Mouse (Mus musculus): ENCODE measurements at regions not wholly inside any gene's neighbourhood (a gene's known extent, or its start where the extent isn't known, plus 50 kb on each side); places are given as distances from the start of the nearest gene placed in this dataset.

GRCm38 (mm10) chr9:116291624-116292023, 116.5 kb upstream of the Tgfbr2 start:
- no peak overlapping the region for H3K4me3 ChIP-seq
- H3K4me2 ChIP-seq: no peak overlapping the region
- 65% methylated on average over 3 of the region's 3 CpGs for WGBS
- peaks cover 12% of the 10 kb centered on the region for H3K4me1 ChIP-seq
- H3K27ac ChIP-seq: no peak overlapping the region
- no peak for ATAC-seq (ENCODE audit: borderline replicate concordance, extremely low read depth, low FRiP score, low TSS enrichment)
- H3K9me3 ChIP-seq: no peaks in the 10 kb centered on the region
- no peaks in the 10 kb centered on the region for H3K27me3 ChIP-seq
- no peak overlapping the region for H3K9ac ChIP-seq
- H3K36me3 ChIP-seq: no peaks in the 10 kb centered on the region

GRCm38 (mm10) chr9:116290896-116291295, 115.7 kb upstream of the Tgfbr2 start:
- peaks cover 12% of the 10 kb centered on the region for H3K4me1 ChIP-seq
- 80% methylated on average over 1 of the region's 1 CpGs for WGBS

GRCm38 (mm10) chr9:116285691-116286431, 110.7 kb upstream of the Tgfbr2 start:
- Histone ChIP-seq H3K36me3 (no peaks in the 10 kb centered on the region), H3K4me1 (peaks cover 5% of the 10 kb centered on the region), H3K4me2 (no peak overlapping the region), H3K27ac (peak overlapping the region; percentile 51), H3K9ac (no peak overlapping the region), H3K4me3 (no peak overlapping the region), H3K9me3 (no peaks in the 10 kb centered on the region), H3K27me3 (no peaks in the 10 kb centered on the region)
- WGBS: 50% methylated on average over 11 of the region's 11 CpGs
- ATAC-seq (ENCODE audit: borderline replicate concordance, extremely low read depth, low FRiP score, low TSS enrichment): peak; percentile 55; the same call in 1 of the 2 replicates

More at GRCm38 (mm10) chr9:116290896-116291295, 115.7 kb upstream of the Tgfbr2 start:
- no peak overlapping the region for H3K27ac ChIP-seq
- no peak overlapping the region for H3K4me2 ChIP-seq
- H3K4me3 ChIP-seq: no peak overlapping the region
- H3K27me3 ChIP-seq: no peaks in the 10 kb centered on the region
- H3K36me3 ChIP-seq: no peaks in the 10 kb centered on the region
- H3K9ac ChIP-seq: no peak overlapping the region
- no peak for ATAC-seq (ENCODE audit: borderline replicate concordance, extremely low read depth, low FRiP score, low TSS enrichment)
- H3K9me3 ChIP-seq: no peaks in the 10 kb centered on the region

DNA sequence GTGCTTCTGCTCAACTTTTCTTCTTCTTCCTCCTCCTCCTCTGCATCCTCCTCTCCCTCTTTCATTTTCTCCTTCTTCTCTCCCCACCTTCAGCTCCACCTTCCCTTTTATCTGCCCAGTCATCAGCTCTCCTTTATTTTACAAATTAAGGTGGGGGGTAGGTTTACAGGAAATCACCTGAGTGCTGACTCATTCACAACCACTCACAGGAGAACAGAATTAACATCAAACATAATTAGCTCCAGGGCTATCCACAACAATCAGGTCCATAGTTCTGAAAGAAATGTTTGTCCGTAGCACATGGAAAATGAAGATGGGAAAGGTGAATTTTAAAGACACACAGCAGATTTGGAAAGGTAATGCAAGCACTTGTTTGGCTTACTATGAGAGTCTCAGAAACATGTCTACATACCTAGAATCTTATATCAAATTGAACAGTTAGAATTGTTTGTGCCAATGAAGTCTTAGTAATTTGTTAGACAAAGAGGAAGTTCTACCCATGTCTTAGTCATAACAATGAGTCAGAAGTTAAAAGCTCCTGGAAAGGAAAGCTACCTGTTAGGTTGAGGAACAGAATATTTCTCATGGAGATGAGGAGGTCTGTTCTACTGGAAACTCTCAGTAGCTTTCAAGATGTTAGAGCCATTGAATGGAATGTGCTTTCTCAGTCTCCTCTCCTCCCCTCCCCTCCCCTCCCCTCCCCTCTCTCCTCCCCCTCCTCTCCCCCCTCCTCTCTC, 108.8 kb upstream of the Tgfbr2 start:
- ATAC-seq (ENCODE audit: borderline replicate concordance, extremely low read depth, low FRiP score, low TSS enrichment): no peak
- 81% methylated on average over 1 of the region's 1 CpGs for WGBS

GRCm38 (mm10) chr9:116281654-116282053, 106.5 kb upstream of the Tgfbr2 start:
- no peak for ATAC-seq (ENCODE audit: borderline replicate concordance, extremely low read depth, low FRiP score, low TSS enrichment)
- no peak overlapping the region for H3K9ac ChIP-seq
- H3K27me3 ChIP-seq: no peaks in the 10 kb centered on the region
- no peaks in the 10 kb centered on the region for H3K36me3 ChIP-seq
- H3K4me2 ChIP-seq: no peak overlapping the region
- no peak overlapping the region for H3K4me3 ChIP-seq
- no peak overlapping the region for H3K27ac ChIP-seq
- peaks cover 5% of the 10 kb centered on the region for H3K4me1 ChIP-seq
- H3K9me3 ChIP-seq: no peaks in the 10 kb centered on the region

More for the DNA sequence above, 108.8 kb upstream of the Tgfbr2 start:
- no peak overlapping the region for H3K27ac ChIP-seq
- H3K4me1 ChIP-seq: peaks cover 5% of the 10 kb centered on the region
- H3K27me3 ChIP-seq: no peaks in the 10 kb centered on the region
- no peak overlapping the region for H3K4me2 ChIP-seq
- no peak overlapping the region for H3K4me3 ChIP-seq
- no peaks in the 10 kb centered on the region for H3K36me3 ChIP-seq
- no peaks in the 10 kb centered on the region for H3K9me3 ChIP-seq
- no peak overlapping the region for H3K9ac ChIP-seq

- no peaks in the 10 kb centered on the region for H3K36me3 ChIP-seq
Measured at GRCm38 (mm10) chr9:116280146-116280545, 105.0 kb upstream of the Tgfbr2 start.

GRCm38 (mm10) chr9:116278862-116279261, 103.7 kb upstream of the Tgfbr2 start:
- H3K27ac ChIP-seq: no peak overlapping the region
- WGBS: 83% methylated on average over 8 of the region's 8 CpGs
- no peak overlapping the region for H3K9ac ChIP-seq
- no peak for ATAC-seq (ENCODE audit: borderline replicate concordance, extremely low read depth, low FRiP score, low TSS enrichment)
- H3K27me3 ChIP-seq: no peaks in the 10 kb centered on the region
- no peaks in the 10 kb centered on the region for H3K9me3 ChIP-seq
- no peaks in the 10 kb centered on the region for H3K36me3 ChIP-seq
- no peaks in the 10 kb centered on the region for H3K4me1 ChIP-seq
- H3K4me2 ChIP-seq: no peak overlapping the region
- H3K4me3 ChIP-seq: no peak overlapping the region

More at GRCm38 (mm10) chr9:116280146-116280545, 105.0 kb upstream of the Tgfbr2 start:
- Histone ChIP-seq H3K4me2 (no peak overlapping the region), H3K27ac (no peak overlapping the region), H3K9ac (no peak overlapping the region), H3K4me1 (no peaks in the 10 kb centered on the region), H3K9me3 (no peaks in the 10 kb centered on the region), H3K27me3 (no peaks in the 10 kb centered on the region), H3K4me3 (no peak overlapping the region)
- no peak for ATAC-seq (ENCODE audit: borderline replicate concordance, extremely low read depth, low FRiP score, low TSS enrichment)
- WGBS: 80% methylated on average over 5 of the region's 5 CpGs

DNA sequence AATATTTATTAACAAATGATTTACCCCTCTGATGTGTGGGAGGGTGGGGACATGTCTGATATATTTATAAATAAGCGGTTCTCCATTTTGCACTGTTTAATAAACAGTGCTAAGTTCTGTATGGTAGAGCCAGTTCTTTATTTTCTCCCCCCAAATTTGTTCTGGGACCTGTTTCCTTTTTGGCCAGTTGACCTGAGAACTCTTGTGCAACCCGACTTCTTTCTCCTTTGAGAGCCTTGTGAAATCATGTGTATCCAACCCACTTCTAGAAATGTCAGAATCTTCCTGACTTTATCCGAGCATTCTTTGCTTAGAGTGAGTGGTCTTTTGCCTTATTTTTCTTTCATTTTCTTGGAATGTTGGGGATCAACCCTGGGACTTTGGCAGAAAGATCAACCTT, 102.6 kb upstream of the Tgfbr2 start:
- WGBS: 59% methylated on average over 3 of the region's 3 CpGs
- Histone ChIP-seq H3K4me2 (no peak overlapping the region), H3K9ac (no peak overlapping the region), H3K9me3 (no peaks in the 10 kb centered on the region), H3K4me3 (no peak overlapping the region), H3K4me1 (0 out of 2 replicates have a peak, but pooled peaks cover 4% of the 10 kb centered on the region), H3K27me3 (no peaks in the 10 kb centered on the region), H3K36me3 (no peaks in the 10 kb centered on the region), H3K27ac (no peak overlapping the region)
- ATAC-seq (ENCODE audit: borderline replicate concordance, extremely low read depth, low FRiP score, low TSS enrichment): no peak

- H3K9me3 ChIP-seq: no peaks in the 10 kb centered on the region
- no peak overlapping the region for H3K4me2 ChIP-seq
- no peak overlapping the region for H3K9ac ChIP-seq
- no peaks in the 10 kb centered on the region for H3K27me3 ChIP-seq
- no peaks in the 10 kb centered on the region for H3K36me3 ChIP-seq
- no peak overlapping the region for H3K4me3 ChIP-seq
- 0 out of 2 replicates have a peak, but pooled peaks cover 4% of the 10 kb centered on the region for H3K4me1 ChIP-seq
- no peak for ATAC-seq (ENCODE audit: borderline replicate concordance, extremely low read depth, low FRiP score, low TSS enrichment)
- WGBS: 68% methylated on average over 2 of the region's 2 CpGs
- H3K27ac ChIP-seq: no peak overlapping the region
Measured at GRCm38 (mm10) chr9:116276141-116276540, 101.0 kb upstream of the Tgfbr2 start.

DNA sequence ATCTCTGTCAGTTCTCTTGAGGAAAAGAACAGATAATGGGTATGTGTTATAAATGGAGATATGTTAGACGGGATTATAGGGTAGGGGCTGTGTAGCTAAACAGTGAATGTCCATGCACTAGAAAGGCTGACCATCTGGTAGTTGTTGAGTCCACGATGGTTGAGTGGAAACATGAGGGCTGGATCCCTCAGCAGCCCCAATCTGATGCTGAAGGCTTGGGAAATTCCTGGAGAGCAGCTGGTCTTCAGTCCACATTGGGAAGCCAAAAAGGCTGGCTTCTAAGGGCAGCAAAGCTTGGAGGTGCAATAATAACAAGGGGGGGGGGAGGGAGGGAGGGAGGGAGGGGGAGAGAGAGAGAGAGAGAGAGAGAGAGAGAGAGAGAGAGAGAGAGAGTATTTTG, 97.3 kb upstream of the Tgfbr2 start:
- Histone ChIP-seq H3K4me3 (no peak overlapping the region), H3K4me1 (peaks cover 14% of the 10 kb centered on the region; the same call in 1 of the 2 replicates), H3K9ac (no peak overlapping the region), H3K27ac (no peak overlapping the region), H3K36me3 (no peaks in the 10 kb centered on the region), H3K4me2 (no peak overlapping the region), H3K27me3 (no peaks in the 10 kb centered on the region), H3K9me3 (no peaks in the 10 kb centered on the region)
- no peak for ATAC-seq (ENCODE audit: borderline replicate concordance, extremely low read depth, low FRiP score, low TSS enrichment)
- WGBS: 61% methylated on average over 2 of the region's 2 CpGs

GRCm38 (mm10) chr9:116270417-116270828, 95.3 kb upstream of the Tgfbr2 start:
- Histone ChIP-seq H3K36me3 (no peaks in the 10 kb centered on the region), H3K27me3 (no peaks in the 10 kb centered on the region), H3K4me1 (peaks cover 14% of the 10 kb centered on the region; the same call in 1 of the 2 replicates), H3K27ac (peak overlapping the region; percentile 61; the same call in 1 of the 2 replicates), H3K4me3 (no peak overlapping the region), H3K9me3 (no peaks in the 10 kb centered on the region), H3K4me2 (no peak overlapping the region), H3K9ac (no peak overlapping the region)
- 54% methylated on average over 6 of the region's 6 CpGs for WGBS
- ATAC-seq (ENCODE audit: borderline replicate concordance, extremely low read depth, low FRiP score, low TSS enrichment): peak; percentile 72

GRCm38 (mm10) chr9:116267411-116267810, 92.3 kb upstream of the Tgfbr2 start:
- 74% methylated on average over 4 of the region's 4 CpGs for WGBS
- H3K27ac ChIP-seq: no peak overlapping the region
- peaks cover 9% of the 10 kb centered on the region; the same call in 1 of the 2 replicates for H3K4me1 ChIP-seq
- H3K9me3 ChIP-seq: no peaks in the 10 kb centered on the region
- no peak overlapping the region for H3K4me3 ChIP-seq
- H3K36me3 ChIP-seq: no peaks in the 10 kb centered on the region
- no peak overlapping the region for H3K9ac ChIP-seq
- ATAC-seq (ENCODE audit: borderline replicate concordance, extremely low read depth, low FRiP score, low TSS enrichment): no peak
- H3K4me2 ChIP-seq: no peak overlapping the region
- no peaks in the 10 kb centered on the region for H3K27me3 ChIP-seq
